In genomic region chr3:31508471-31508870, GRCm38 (mm10) we compare ENCODE assay signal across 26 mouse cellular contexts.
DNase-seq lines count a peak whose midpoint lies in the region.
"Had no signal": no experiment of that assay in that cellular context is flagged by ENCODE, and none has a peak within 500 bp of the region (broad histone marks: within the 10 kb centered on the region; RNA-seq: fewer than 3 reads in every experiment).

No protein-coding gene starts in this region.

- H3K27me3 ChIP-seq in heart, embryonic 10.5 days (ENCODE audit: insufficient read depth, poor library complexity, severe bottlenecking): no peaks in the 10 kb centered on the region
- no peaks in the 10 kb centered on the region for H3K27me3 ChIP-seq in hindbrain, embryonic 10.5 days (ENCODE audit: insufficient read depth, poor library complexity, severe bottlenecking)
- H3K27me3 ChIP-seq: CH12.LX; limb, embryonic 13.5 days; liver, embryonic 13.5 days; midbrain, embryonic 15.5 days; neural tube, embryonic 12.5 days; Patski had no signal

- no peak overlapping the region for H3K4me3 ChIP-seq in heart, embryonic 10.5 days
- H3K4me3 ChIP-seq in hindbrain, embryonic 10.5 days: no peak overlapping the region
- H3K4me3 ChIP-seq: limb, embryonic 13.5 days; liver, embryonic 13.5 days; midbrain, embryonic 15.5 days; neural tube, embryonic 12.5 days had no signal

- WGBS in heart, embryonic 10.5 days: 75% methylated on average over 4 of the region's 4 CpGs
- 83% methylated on average over 4 of the region's 4 CpGs for WGBS in hindbrain, embryonic 10.5 days

- no peaks in the 10 kb centered on the region for H3K4me1 ChIP-seq in heart, embryonic 10.5 days
- H3K4me1 ChIP-seq in hindbrain, embryonic 10.5 days (replicated peaks): no peaks in the 10 kb centered on the region
- H3K4me1 ChIP-seq: limb, embryonic 13.5 days; liver, embryonic 13.5 days; midbrain, embryonic 15.5 days; neural tube, embryonic 12.5 days had no signal

- peak; percentile 94 for DNase-seq in heart, adult 11 months
- DNase-seq in heart, embryonic 10.5 days (ENCODE audit: low spot score): no peak
- DNase-seq in lung, postnatal 25 days (ENCODE audit: low spot score): peak; percentile 0
- DNase-seq in lung, postnatal 4 days: no peak
- DNase-seq in heart, postnatal 10 days: peak; percentile 35 to 58
- DNase-seq in testis, postnatal 14 days (ENCODE audit: low spot score): peak; percentile 66
- no peak for DNase-seq in hindbrain, embryonic 10.5 days (ENCODE audit: low spot score)
- DNase-seq: adrenal gland, postnatal 25 days; B cell, adult 2 months; cerebellum, adult 11 months; cerebellum, postnatal 10 days; forebrain, postnatal 0 days; layer of hippocampus, adult 9-11 months; liver, embryonic 13.5 days; lung, embryonic 14.5 days; right cerebral cortex, postnatal 14 days; thymus, postnatal 14 days had no signal

- H3K27ac ChIP-seq in heart, embryonic 10.5 days: no peak overlapping the region
- no peak overlapping the region for H3K27ac ChIP-seq in hindbrain, embryonic 10.5 days
- H3K27ac ChIP-seq: hindbrain, postnatal 0 days; limb, embryonic 13.5 days; liver, embryonic 13.5 days; macrophage; midbrain, embryonic 15.5 days; neural tube, embryonic 12.5 days; stomach, postnatal 0 days had no signal

- intact Hi-C loops in heart, postnatal 10 days (cut with DNase I): no loop called here

- no peaks in the 10 kb centered on the region for H3K9me3 ChIP-seq in heart, embryonic 10.5 days
- peaks cover 2% of the 10 kb centered on the region; the same call in 1 of the 2 replicates for H3K9me3 ChIP-seq in hindbrain, embryonic 10.5 days
- H3K9me3 ChIP-seq: G1E; limb, embryonic 13.5 days; liver, embryonic 13.5 days; midbrain, embryonic 15.5 days had no signal

- H3K36me3 ChIP-seq in heart, embryonic 10.5 days: no peaks in the 10 kb centered on the region
- no peaks in the 10 kb centered on the region for H3K36me3 ChIP-seq in hindbrain, embryonic 10.5 days
- H3K36me3 ChIP-seq: G1E; limb, embryonic 13.5 days; liver, embryonic 13.5 days; midbrain, embryonic 15.5 days; neural tube, embryonic 12.5 days had no signal

Comparison
In these comparisons a context has a peak if more than half of its experiments do, and no peak if none do; other contexts are left out.
1. DNase-seq: peak in heart, adult 11 months (single experiment), lung, postnatal 25 days (single experiment), heart, postnatal 10 days (2 of 2) and testis, postnatal 14 days (single experiment); none in heart, embryonic 10.5 days (single experiment), lung, postnatal 4 days (0 of 2) and hindbrain, embryonic 10.5 days (single experiment).